Mouse (Mus musculus): ENCODE results near the gene Ppp1r12a.

- TF ChIP-seq REST (IDR thresholded peaks at IDR 0.05; ENCODE audit: insufficient read depth, insufficient read length) (no peak), POLR2A (IDR thresholded peaks at IDR 0.05; ENCODE audit: insufficient read length, low read depth) (no peak)
These were observed 466 bp downstream of the Ppp1r12a start for GRCm38 (mm10) chr10:108162297-108163020.

Measured in myocyte (in vitro differentiated cells).